Mouse (Mus musculus): Measurements from ENCODE around the gene Ldlrad3.

Ldlrad3 gene

DNA sequence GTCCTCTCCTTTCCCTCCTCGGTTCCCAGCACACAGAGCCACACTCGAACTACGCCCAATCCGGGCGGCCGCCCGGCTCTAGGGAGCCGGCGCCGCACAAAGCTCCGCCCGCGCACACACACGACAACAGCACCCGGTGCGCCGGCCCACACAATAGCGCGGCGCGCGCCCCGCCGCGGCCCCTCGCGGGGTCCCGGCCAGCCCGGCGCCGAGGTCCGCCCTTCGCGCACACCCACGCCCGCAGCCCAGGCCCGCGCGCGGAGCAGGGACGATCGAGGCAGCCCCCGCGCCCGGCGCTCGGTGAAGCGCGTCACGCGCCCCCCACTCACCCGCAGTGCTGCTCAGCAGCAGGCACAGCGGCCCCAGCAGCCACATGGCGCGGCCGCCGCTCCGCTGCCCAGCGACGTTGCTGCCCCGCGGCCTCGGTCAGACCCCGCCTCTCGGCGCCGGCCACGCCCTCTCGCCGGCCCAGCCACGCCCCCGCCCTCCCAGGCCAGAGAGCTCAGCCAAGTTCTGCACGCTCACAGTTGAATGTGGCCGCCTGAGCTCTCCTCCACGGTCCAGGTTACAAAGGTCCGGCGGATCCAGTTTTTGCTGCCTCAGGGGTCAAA lies at the start of gene Ldlrad3:
TSS of gene Ldlrad3 (minus strand) at position 435 of the 611 bp plus-strand sequence.
- DNase-seq (ENCODE audit: low spot score): peak; percentile 74

DNA sequence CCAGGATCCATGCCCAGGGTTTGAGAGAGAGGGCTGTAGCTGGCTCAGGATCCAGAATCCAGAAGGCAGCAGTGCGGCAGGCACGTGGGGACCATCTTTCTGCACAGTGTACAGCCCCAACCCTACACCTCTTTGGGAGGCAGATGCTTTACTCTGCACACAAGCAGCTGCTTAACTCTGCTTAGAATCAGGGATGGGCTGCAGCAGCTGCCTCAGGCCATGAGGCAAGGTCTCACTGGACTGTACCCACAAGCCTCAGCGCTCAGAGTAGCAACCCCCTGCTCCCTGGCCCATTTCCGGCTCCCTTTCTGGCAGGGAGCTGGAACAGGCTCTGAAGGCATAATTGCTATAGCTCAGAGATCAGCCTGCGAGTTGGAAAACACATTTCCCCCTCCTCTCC lies 45.3 kb upstream of the Ldlrad3 start:
- no peak for DNase-seq (ENCODE audit: low spot score)

DNA sequence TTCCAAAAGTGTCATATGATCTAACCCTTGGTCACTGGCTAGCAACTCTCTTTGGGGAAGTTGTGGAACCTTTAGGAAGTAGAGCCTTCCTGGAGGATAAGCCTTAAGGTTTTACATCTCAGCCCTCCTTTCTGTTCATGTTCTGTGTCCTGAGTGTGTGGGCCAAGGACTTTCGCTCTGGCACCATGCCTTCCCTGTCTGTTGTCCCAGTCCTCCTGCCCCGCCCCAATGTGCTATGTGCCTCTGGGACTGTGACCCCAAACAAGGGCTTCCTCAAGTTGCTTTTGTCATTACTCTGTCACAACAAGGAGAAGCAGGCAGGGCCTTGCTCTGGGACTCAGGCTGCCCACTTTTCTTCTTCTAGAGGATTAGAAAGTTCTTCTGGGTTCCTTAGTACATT lies 42.9 kb upstream of the Ldlrad3 start:
- DNase-seq (ENCODE audit: low spot score): no peak

DNA sequence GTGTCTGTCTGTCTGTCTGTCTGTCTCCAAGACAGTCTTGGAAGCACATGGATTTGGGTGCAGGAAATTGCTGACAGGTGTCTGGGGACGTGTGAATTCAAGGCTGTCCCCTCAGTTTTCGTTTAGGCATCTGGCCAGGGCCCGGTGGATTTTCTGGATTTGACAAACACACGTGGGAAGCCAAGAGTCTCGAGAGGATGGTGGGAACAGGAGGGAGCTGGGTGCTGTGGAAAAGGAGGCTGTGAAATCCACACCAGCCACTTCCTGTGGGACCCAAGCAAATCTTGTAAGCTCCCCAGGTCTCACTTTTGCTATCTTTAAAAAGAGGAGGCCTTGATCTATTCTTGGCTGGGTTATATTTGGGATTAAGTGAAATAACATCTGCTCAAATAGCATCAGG lies 42.1 kb upstream of the Ldlrad3 start:
- DNase-seq (ENCODE audit: low spot score): no peak

DNA sequence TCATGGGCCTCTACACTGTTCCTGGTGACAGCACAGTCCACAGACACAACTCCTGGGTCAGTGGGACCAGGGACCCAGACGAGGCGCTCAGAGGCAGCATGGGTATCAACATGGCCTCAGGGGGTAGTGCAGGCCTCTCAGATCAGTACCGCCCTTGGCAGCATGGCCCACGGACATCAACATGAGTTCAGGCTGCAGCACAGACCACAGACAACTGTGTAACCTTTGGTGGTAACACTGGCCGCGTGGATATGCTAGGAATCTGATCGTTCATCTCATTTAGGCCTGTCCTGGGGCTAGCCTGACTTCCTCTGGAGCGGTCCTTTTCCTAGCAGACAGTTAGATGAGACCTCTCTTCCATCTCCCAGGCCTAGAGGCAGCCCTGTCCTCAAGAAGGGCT lies 41.7 kb upstream of the Ldlrad3 start:
- DNase-seq (ENCODE audit: low spot score): no peak

DNA sequence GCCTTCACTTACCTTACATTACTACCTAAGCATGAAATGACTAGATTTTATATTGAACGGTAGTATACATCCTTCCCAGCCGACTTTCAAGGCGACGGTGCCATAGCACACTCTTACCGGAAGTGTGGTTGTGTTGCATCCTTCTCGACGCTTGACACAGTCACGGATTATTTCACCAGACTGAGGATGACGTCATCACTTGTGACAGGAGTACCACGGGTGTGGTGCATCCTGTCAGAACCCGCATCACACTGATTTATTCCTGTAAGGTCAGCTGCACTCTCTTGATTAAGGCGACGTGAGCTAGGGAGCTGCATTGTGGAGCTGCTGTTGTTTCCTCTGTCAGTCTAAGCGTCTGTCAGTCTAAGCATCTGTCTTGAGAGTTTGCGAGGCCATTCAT lies 40.1 kb upstream of the Ldlrad3 start:
- no peak for DNase-seq (ENCODE audit: low spot score)

DNA sequence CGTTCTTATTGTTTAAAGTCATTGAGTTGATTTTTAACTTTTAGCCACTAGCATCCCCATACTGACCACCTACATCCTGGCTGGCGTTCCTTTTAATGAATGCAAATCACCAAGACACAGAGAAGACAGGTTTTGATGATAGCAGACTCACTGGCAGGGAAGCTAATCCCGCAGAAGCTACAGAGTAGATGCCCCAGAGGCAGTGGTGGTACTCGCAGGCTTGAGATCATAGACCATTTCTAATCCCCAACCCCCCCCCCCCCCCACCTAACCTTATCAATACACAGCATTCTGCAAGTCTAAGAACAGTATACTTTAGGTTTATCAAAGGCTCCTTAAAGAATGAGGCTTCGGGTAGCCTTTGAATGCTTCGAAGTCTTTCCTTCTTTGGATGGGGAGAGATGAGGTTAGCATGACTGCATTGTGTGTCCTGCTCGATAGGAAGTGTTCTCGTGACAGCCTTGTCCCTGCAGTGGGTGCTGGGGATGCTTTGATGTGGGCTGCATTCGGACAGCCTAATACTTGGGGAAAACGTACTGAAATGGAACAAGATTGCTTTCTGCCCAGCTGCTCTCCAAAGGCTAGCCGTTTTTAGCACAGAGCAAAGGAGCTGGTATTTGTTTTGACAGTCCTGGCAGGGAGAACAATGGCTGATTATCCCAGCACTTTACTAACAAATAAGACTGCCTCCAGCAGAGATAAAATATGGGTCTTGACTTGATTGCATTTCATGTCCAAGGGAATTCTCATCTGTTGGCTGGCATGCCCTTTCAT lies 37.4 kb upstream of the Ldlrad3 start:
- DNase-seq (ENCODE audit: low spot score): no peak

DNA sequence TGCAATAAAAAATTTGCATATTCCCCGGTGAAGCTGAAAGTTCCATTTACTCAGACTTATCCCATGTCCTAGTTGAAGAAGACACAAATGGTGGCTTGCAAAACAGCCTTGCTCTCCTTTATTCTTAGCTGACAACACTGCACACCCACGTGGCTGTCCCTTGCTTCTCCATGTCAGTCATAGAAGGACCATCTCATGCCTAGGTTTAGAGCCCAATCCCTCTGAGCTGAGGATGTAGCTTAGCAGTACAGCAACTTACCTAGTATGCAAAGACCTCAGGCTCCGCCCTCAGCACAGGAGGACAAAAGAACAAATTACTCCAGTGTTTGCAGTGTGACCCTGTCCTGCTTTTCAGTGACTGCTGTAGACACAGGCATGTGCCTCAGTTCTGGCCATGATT lies 36.6 kb upstream of the Ldlrad3 start:
- no peak for DNase-seq (ENCODE audit: low spot score)

DNA sequence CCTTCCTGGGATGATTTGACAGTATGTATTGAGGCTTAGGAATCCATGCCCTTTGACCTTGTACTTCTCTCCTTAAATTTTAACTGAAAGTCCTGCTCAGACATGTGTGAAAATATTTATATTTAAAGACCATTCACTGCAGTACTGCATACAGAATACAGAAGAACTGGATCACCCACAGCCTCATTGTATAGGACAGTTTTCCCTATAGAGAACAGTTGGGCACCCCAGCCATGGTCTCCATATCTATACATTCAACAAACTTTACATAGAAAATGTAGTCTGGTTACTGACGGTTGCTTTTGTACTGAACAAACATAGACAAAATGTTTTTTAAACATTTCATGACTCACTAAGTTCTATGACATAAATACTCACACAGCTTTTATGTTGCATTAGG lies 30.6 kb upstream of the Ldlrad3 start:
- DNase-seq (ENCODE audit: low spot score): no peak

DNA sequence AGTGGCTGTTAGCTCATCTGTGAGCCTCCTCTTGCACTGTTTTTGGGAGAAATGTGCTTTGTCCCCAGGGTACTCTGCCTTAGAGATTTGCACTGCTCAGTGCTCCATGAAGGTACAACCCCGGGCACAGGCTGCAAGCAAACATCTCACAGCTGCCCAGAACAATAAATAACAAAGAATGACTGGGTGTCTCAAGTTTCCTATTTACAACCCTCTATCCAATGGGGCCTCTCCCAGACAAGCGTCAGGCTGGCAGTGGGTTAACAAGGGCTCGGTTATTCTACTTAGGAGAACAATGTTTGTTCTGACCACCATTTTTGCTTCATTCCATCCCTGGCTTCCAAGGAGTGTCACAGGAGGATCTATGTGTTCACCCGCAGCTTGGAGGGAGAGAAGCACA lies 25.9 kb upstream of the Ldlrad3 start:
- no peak for DNase-seq (ENCODE audit: low spot score)

DNA sequence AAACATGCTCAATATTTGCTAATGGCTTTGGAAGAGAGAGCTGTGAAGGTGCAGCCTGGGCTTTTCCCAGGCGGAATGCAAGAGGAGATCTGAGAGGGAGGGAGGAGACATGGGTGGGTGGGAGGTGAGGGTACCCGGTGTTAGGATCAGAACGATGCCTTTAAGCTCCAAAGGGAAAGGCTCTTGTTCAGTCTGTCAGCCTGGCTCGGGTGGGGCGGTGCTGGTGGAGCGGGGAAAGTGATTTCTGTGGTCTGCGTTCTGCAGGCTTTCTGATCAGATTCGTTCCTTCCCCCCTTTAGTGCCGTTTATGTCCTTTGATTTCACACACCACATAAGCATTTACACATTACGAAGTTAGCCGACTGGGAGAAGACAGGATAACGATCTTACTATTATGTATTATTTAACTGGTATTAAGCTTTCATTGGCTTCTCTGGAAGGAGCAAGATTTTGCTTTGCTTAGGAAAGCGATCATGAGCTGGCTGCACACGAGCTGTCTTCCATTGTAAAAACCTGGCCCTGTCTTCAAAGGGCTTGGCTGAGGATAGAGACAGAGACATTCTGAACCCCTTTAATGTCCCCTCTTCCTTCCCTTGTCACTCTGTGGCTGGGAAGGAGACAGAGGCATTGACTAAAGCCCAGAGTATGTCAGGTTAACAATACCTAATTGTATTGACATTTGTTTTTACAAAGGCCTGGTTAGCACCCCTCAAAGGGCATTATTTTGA lies 19.7 kb upstream of the Ldlrad3 start:
- no peak for DNase-seq (ENCODE audit: low spot score)

DNA sequence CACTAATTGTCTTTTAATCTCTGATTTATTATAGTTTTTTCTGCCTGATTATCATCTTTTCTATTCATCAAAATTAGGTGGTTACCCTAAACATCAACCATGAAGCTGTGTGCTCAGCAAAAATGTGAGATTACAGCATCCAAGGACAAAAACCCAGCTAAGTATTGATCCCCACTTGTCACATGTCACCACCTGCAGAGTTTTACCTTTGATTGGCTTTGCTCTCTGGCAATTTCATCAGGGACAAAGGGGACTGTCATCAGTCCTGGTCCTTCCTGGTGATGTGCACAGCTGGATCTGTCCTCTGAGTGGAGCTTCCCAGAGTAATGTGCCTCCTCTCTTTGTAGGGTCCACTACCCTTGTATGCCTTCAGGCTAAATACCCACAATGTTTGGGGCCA lies 17.3 kb upstream of the Ldlrad3 start:
- DNase-seq (ENCODE audit: low spot score): no peak

DNA sequence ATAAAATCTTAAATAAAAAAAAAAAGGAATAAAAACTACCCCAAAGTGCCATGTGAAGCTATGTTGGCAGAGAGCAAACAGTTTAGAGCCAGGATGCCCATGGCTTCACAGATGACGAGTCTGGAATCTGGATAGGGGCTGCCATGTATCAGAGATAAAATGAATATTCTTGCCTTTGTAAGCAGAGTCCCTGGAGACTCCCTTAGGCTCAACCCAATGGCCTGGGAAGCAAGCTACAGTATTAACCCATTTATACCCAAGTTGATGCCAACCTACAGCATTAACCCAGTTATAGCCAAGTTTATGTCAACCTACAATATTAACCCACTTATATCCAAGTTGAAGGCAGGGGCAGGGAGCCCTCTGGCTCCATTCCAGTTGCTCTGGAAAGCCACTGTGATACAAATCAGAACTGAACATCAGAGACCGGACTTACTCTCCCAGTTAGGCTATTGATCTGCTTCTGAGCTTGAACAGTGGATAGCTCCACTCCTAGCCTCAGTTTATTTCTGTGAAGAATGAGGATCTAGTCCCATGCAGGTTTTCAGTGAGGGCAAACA lies 16.1 kb upstream of the Ldlrad3 start:
- no peak for DNase-seq (ENCODE audit: low spot score)

DNA sequence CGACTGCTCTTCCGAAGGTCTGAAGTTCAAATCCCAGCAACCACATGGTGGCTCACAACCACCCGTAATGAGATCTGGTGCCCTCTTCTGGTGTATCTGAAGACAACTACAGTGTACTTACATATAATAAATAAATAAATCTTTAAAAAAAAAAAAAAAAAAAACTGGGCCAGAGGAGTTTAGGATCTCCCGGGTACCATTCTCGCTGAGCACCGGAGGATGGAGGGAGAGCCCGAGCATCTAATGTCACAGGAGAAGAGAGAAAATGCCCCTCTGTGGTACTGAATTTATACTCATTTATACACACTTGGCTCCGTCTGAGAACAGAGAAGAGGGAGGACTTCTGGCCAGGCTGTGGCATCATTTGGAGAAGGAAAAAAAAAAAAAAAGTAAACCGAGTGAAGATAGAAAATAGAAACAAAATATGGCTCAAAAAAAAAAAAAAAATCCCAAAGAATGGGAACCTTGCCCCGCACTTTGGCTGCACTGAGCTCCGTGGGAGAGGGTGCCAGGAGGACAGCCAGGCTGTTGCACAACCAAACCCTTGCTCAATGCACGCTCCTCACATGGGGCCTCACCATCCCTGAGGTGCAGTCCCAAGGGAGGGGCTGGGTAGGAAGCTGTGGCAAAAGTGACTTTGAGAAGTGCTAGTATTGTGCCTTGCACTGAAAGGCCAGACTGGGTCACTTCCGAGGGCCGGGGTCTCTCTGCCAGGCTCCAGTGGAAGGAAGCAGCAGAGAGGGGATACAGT lies 15.2 kb upstream of the Ldlrad3 start:
- no peak for DNase-seq (ENCODE audit: low spot score)

DNA sequence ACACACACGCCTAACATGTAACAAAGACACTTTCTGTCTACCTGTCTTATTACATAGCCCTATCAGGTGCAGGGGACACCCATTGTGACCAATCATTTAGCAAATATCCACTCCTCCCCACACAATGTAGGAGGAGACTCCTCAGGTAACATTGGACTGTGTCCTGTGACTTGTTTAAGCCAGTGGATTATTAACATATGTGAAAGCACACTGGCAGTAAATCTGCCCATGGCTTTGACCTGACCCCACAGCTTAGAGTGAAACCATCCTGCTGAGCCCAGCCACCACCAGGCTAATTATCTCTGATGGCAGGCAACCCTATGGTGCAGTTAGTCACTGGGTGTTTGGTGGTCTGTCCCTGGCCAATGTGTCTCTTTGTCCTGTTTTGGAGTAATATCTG lies 11.1 kb upstream of the Ldlrad3 start:
- no peak for DNase-seq (ENCODE audit: low spot score)

DNA sequence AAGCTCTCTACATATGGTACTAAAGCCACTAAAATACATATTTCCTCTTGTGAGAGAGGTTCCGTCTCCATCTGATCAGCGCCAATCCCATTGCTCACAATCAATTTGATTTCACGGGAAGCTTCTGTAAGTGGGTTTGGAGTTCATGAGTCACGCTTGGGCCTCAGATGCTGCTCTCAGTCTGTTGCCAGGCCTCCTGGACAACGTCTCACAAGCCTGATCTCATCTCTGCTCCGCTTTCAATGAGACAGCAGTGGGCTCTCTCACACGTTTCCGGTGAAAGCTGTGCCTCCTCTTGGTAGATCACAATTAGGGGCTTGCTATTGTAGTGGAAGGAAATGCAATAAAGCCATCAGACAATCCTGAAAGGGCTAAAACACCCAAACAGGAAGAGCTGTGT lies 10.5 kb upstream of the Ldlrad3 start:
- no peak for DNase-seq (ENCODE audit: low spot score)

DNA sequence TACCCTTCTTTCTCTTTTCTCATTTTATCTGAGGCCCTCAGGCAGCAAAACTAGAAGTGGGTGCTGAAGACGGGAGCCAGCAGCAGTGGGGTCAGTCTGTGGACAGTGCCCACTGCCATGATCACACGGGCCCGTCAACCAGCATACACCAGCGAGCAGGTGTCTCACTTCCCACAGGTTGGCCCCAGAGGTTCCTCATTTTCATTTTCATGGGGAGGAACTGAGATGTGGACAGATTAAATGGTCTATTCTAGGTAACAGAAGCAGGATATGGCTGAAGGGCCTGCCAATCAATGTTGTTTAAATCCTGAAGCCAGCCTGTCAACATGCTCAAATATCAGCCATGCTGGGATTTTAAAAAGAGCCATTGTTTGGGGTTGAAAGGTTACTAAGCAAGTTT lies 9.3 kb upstream of the Ldlrad3 start:
- no peak for DNase-seq (ENCODE audit: low spot score)

DNA sequence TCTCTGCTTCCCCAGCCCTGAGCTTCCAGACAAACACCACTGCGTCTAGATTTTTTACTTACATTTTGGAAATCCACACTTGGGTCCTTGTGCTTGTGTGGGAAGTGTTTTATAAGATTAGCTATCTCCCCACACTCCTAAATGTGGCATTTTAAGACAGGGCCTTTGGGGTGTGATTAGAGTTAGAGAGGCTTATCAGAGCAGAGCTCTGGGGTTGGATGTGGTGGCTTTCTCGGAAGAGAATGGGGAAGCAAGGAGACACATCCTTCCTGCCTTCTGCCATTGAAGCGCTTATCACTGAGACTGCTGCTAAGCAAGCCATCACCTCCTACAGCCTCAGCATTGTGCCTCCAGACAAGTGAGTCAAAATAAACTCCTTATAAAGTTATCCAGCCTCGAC lies 8.1 kb upstream of the Ldlrad3 start:
- DNase-seq (ENCODE audit: low spot score): no peak

DNA sequence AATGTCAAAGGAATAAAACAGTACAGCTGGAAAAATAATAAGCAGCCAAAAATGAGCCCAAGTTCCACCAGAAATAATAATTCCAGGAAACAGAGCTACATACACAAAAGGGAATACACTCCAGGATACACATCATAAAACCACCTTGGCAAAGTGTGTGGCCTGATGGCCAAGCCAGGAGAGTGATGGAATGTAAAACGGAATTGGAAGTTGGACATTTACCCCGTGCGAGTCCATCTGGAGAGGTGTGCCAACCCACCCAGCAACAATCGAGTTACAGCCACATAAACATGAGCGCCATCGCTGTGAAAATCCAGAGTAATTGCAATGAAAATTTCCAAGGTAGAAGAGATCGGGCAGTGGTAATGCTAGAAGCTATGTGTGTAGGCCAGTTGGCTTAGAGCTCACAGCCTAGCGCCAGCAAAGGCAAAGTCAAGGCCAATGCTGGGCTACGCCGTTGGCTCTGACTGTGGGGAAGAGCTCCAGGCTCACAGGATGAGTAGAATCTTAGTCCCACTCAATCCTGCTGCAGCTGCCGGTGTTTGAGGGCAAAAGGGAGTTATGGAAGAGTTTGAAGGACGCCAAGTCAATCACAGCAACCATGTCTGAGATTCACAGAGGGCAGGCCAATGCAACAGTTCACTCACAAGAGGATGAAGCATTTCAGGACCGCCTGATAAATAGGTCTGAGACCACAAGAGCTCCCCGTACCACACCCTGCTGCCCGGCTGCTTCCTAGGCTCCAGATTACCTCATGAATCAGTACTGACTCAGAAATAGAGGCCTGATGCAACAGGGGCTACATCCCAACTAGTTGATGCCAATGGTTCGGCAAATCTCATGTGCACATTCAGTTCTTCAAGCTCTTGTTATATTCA lies 7.0 kb upstream of the Ldlrad3 start:
- DNase-seq (ENCODE audit: low spot score): no peak

DNA sequence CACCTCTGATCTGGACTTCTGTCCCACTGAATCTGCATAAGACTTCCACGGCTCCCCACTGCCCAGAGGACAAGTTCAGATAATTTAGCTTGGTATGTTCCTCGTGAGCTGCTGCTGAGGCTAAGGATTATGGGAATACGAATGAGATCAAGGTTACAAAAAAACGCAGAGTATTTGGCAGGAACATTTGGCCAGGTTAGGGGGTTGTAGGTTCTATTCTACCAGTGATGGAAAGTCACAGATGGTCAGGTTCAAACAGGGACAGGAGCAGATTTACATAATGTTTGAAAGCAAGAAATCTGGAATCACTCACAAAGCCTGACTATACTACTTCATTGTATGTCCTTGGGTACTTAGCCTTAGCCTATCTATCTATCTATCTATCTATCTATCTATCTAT lies 5.6 kb upstream of the Ldlrad3 start:
- DNase-seq (ENCODE audit: low spot score): no peak

DNA sequence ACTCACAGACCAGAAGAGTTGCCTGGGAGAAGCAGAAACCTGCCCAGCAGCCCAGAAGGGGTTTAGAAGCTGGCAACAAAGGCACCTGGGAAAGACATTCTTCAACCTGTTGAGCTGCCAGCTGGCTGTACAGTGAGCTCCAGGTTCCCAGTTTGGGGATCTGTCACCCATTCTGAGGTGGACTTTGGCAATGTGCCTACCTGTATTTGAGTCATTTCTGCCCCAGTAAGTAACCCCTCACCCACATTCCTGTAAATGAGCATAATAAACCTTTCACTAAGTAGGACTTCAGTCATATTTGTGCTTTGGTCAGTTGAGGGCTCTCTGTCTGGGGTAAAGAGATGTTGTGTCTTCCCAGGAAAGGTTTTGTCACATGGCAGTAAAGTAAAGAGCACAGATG lies 4.8 kb upstream of the Ldlrad3 start:
- no peak for DNase-seq (ENCODE audit: low spot score)
